Comparison of ENCODE assay signal across 8 mouse cellular contexts in the genomic region with DNA sequence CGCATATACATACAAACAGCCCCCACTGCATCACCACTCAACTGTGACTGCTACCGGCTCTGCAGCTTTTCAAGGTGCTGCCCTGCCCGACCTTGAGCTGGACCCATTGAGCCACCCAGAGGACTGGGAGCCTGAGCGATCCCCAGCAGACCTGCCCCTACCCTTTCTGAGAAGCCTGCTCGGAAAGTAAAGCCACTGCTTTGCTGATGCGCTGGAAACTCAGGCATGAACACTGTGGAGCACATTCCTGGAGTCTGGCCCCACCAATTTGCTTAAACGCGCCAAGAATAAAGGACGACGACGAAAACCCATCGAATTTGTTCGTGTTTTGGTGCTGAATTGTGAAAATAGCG. TPM values are rescaled to one million over a fixed set of nuclear protein-coding genes. Genes with fewer than 3 reads are reported as not detected.
DNase-seq lines count a peak whose midpoint lies in the region; ATAC-seq and TF ChIP-seq lines count a peak whose summit lies in the region.

No protein-coding gene starts in this region.

- peaks cover 9 to 16% of the 10 kb centered on the region in 2 experiments for H3K36me3 ChIP-seq in CH12.LX (replicated peaks in 1 of 2; ENCODE audit: control insufficient read depth in 1 of 2, insufficient read depth in 1 of 2, low read length in 1 of 2)
- peaks cover 7% of the 10 kb centered on the region; the same call in 1 of the 2 replicates for H3K36me3 ChIP-seq in heart, embryonic 15.5 days
- H3K36me3 ChIP-seq in limb, embryonic 11.5 days (ENCODE audit: control insufficient read depth, insufficient read depth, low read length), result no peaks in the 10 kb centered on the region
- H3K36me3 ChIP-seq in small intestine, adult 2 months (ENCODE audit: control insufficient read depth, insufficient read depth, low read length), result peaks cover 1% of the 10 kb centered on the region; the same call in 1 of the 2 replicates

- TF ChIP-seq CTCF in CH12.LX (conservative IDR thresholded peaks at IDR 0.05 in 1 of 2, IDR thresholded peaks at IDR 0.05 in 1 of 2; ENCODE audit: low read depth in 2 of 2, low read length in 2 of 2), result no peak
- no peak for TF ChIP-seq CTCF in small intestine, adult 2 months (IDR thresholded peaks at IDR 0.05; ENCODE audit: extremely low read depth, insufficient read length, insufficient replicate concordance, low read depth, low read length)

- peak; percentile 27 for DNase-seq in adrenal gland, postnatal 10 days
- DNase-seq in adrenal gland, adult 8-10 months, result no peak
- DNase-seq in CH12.LX (ENCODE audit: extremely low read depth), result no peak
- DNase-seq in limb, embryonic 11.5 days (ENCODE audit: low spot score), result no peak
- DNase-seq in frontal cortex, postnatal 10 days (ENCODE audit: low spot score in 2 of 2), result no peak
- no peak for DNase-seq in right cerebral cortex, postnatal 14 days

- peak overlapping the region; percentile 68 to 92 (median 86) for H3K4me3 ChIP-seq in CH12.LX (replicated peaks in 1 of 3; ENCODE audit: low read depth in 2 of 3, low read length in 2 of 3, poor library complexity in 1 of 3)
- peak overlapping the region; percentile 75 for H3K4me3 ChIP-seq in heart, embryonic 15.5 days
- H3K4me3 ChIP-seq in limb, embryonic 11.5 days (ENCODE audit: low read depth, low read length), result peak overlapping the region; percentile 84
- H3K4me3 ChIP-seq in small intestine, adult 2 months (ENCODE audit: low read depth, low read length), result peak overlapping the region; percentile 85

- dilution Hi-C loops in CH12.LX (cut with MboI; ENCODE audit: extremely low pct_ligation_motif_present, extremely low pct_unique_long_range_greater_than_20kb, low sequenced_read_pairs), result no loop called here

- no peak for TF ChIP-seq POLR2A in CH12.LX (IDR thresholded peaks at IDR 0.05; ENCODE audit: low read depth, low read length)
- TF ChIP-seq POLR2A in small intestine, adult 2 months (IDR thresholded peaks at IDR 0.05; ENCODE audit: low read depth, low read length), result no peak

- in situ Hi-C loops in CH12.LX (cut with MboI; ENCODE audit: low pct_ligation_motif_present, low pct_unique_long_range_greater_than_20kb, low sequenced_read_pairs), result no loop called here

- peaks cover 12 to 36% of the 10 kb centered on the region in 2 experiments for H3K4me1 ChIP-seq in CH12.LX (ENCODE audit: control insufficient read depth in 1 of 2, insufficient read depth in 2 of 2)
- peaks cover 52% of the 10 kb centered on the region for H3K4me1 ChIP-seq in heart, embryonic 15.5 days (replicated peaks)
- H3K4me1 ChIP-seq in limb, embryonic 11.5 days (ENCODE audit: control insufficient read depth, insufficient read depth, low read length), result peaks cover 27% of the 10 kb centered on the region
- peaks cover 28% of the 10 kb centered on the region for H3K4me1 ChIP-seq in small intestine, adult 2 months (ENCODE audit: control insufficient read depth, insufficient read depth, insufficient read length, low read length)

- H3K4me2 ChIP-seq in CH12.LX (ENCODE audit: insufficient read depth, low read depth, poor library complexity, severe bottlenecking), result peak overlapping the region; percentile 72
- H3K4me2 ChIP-seq in heart, embryonic 15.5 days, result peak overlapping the region; percentile 97
- H3K4me2 ChIP-seq in limb, embryonic 11.5 days (ENCODE audit: low read depth, severe bottlenecking), result peak overlapping the region; percentile 100

- no peaks in the 10 kb centered on the region for H3K9me3 ChIP-seq in CH12.LX (replicated peaks; ENCODE audit: low read length)
- H3K9me3 ChIP-seq in heart, embryonic 15.5 days (replicated peaks), result no peaks in the 10 kb centered on the region
- H3K9me3 ChIP-seq in limb, embryonic 11.5 days (ENCODE audit: control insufficient read depth, low read length), result no peaks in the 10 kb centered on the region

- WGBS in heart, embryonic 15.5 days, result under 1% methylated on average over 14 of the region's 14 CpGs
- under 1% methylated on average over 14 of the region's 14 CpGs for WGBS in limb, embryonic 11.5 days
- under 1% methylated on average over 14 of the region's 14 CpGs for WGBS in small intestine, adult 2 months

- peak overlapping the region; percentile 10; the same call in 1 of the 2 replicates for H3K9ac ChIP-seq in CH12.LX (ENCODE audit: insufficient read depth, low read depth)
- H3K9ac ChIP-seq in heart, embryonic 15.5 days, result peak overlapping the region; percentile 86
- H3K9ac ChIP-seq in limb, embryonic 11.5 days (ENCODE audit: low read length), result no peak overlapping the region

- H3K27me3 ChIP-seq in CH12.LX (replicated peaks), result peaks cover 18% of the 10 kb centered on the region
- no peaks in the 10 kb centered on the region for H3K27me3 ChIP-seq in heart, embryonic 15.5 days
- 0 out of 2 replicates have a peak, but pooled peaks cover 3% of the 10 kb centered on the region for H3K27me3 ChIP-seq in limb, embryonic 11.5 days (ENCODE audit: control insufficient read depth, insufficient read depth, low read length)
- no peaks in the 10 kb centered on the region for H3K27me3 ChIP-seq in small intestine, adult 2 months (ENCODE audit: control insufficient read depth, insufficient read depth, low read length)

- TF ChIP-seq RAD21 in CH12.LX (IDR thresholded peaks at IDR 0.05; ENCODE audit: low read depth, low read length), result no peak

- no peak overlapping the region for H3K27ac ChIP-seq in CH12.LX (ENCODE audit: insufficient read depth, low read depth)
- H3K27ac ChIP-seq in heart, embryonic 15.5 days, result peak overlapping the region; percentile 96
- H3K27ac ChIP-seq in limb, embryonic 11.5 days (replicated peaks; ENCODE audit: low read depth, low read length), result no peak overlapping the region
- peak overlapping the region; percentile 59 for H3K27ac ChIP-seq in small intestine, adult 2 months (ENCODE audit: insufficient read depth, low read depth, low read length)

- TF ChIP-seq EP300 in CH12.LX (IDR thresholded peaks at IDR 0.05; ENCODE audit: low read length), result no peak

- no peak for ATAC-seq in heart, embryonic 15.5 days (replicated peaks; ENCODE audit: insufficient number of reproducible peaks, insufficient read depth, low FRiP score, low read depth)
- ATAC-seq in limb, embryonic 11.5 days (ENCODE audit: insufficient number of reproducible peaks, low FRiP score, low TSS enrichment, low read depth), result no peak

- peaks cover 2% of the 10 kb centered on the region; the same call in 1 of the 2 replicates for H3K79me2 ChIP-seq in CH12.LX (replicated peaks; ENCODE audit: control insufficient read depth, extremely low read depth, insufficient read depth, poor library complexity, severe bottlenecking)

TF ChIP-seq in CH12.LX, 34 proteins besides CTCF, POLR2A, EP300 and RAD21 (continues in another document):
- TF ChIP-seq IRF4 (IDR thresholded peaks at IDR 0.05; ENCODE audit: low read depth, low read length), result no peak
- TF ChIP-seq RCOR1 (conservative IDR thresholded peaks at IDR 0.05; ENCODE audit: low read depth, low read length), result no peak
- TF ChIP-seq BHLHE40 (IDR thresholded peaks at IDR 0.05; ENCODE audit: low read depth, low read length), result no peak
- no peak for TF ChIP-seq SMC3 (IDR thresholded peaks at IDR 0.05; ENCODE audit: low read depth, low read length)

RNA-seq across cellular contexts. Expression of gene Klhl21, which starts 0.5 kb away (rescaled TPM):
- 10 to 100 TPM; 17.8 to 21.4 TPM for total RNA-seq in adrenal gland, postnatal 10 days (2021)
- 10 to 100 TPM; 23.9 to 34.2 (median 31.1) TPM for total RNA-seq in adrenal gland, adult 8-10 months (2022)
- total RNA-seq in CH12.LX (2012; rRNA removed) (7.1 and 9.5 TPM in 2 replicates), CH12.LX (2014; rRNA removed) (4.4 and 4.9 TPM in 2 replicates)
- polyA plus RNA-seq in CH12.LX (2012; ENCODE audit: insufficient read length, low read depth), result 9.1 and 9.4 TPM in 2 replicates
- 26.1 and 30.9 TPM in 2 replicates for polyA plus RNA-seq in heart, embryonic 15.5 days (2015; fragmentation: Nextera tagmentation; extraction: Ambion mirVana)
- 4.7 and 6.4 TPM in 2 replicates for polyA plus RNA-seq in limb, embryonic 11.5 days (2014; fragmentation: Nextera tagmentation; extraction: Ambion mirVana)
- 18.6 and 19.8 TPM in 2 replicates for polyA plus RNA-seq in small intestine, adult 2 months (2012; rRNA removed)

RNA-seq across cellular contexts. Expression of gene Phf13, which starts 12.1 kb away (rescaled TPM):
- 10 to 100 TPM; 16.4 to 17.8 TPM for total RNA-seq in adrenal gland, postnatal 10 days (2021)
- 10 to 100 TPM; 14.0 to 20.5 (median 18.6) TPM for total RNA-seq in adrenal gland, adult 8-10 months (2022)
- total RNA-seq in CH12.LX (2012; rRNA removed) (4.9 and 5.0 TPM in 2 replicates), CH12.LX (2014; rRNA removed) (1.9 and 2.1 TPM in 2 replicates)
- polyA plus RNA-seq in CH12.LX (2012; ENCODE audit: insufficient read length, low read depth), result 3.9 and 4.9 TPM in 2 replicates
- polyA plus RNA-seq in heart, embryonic 15.5 days (2015; fragmentation: Nextera tagmentation; extraction: Ambion mirVana), result 15.2 and 20.7 TPM in 2 replicates
- 28.6 and 29.4 TPM in 2 replicates for polyA plus RNA-seq in limb, embryonic 11.5 days (2014; fragmentation: Nextera tagmentation; extraction: Ambion mirVana)
- 4.0 and 7.5 TPM in 2 replicates for polyA plus RNA-seq in small intestine, adult 2 months (2012; rRNA removed)

RNA-seq across cellular contexts. Expression of gene Thap3, which starts 19.3 kb away (rescaled TPM):
- 10 to 100 TPM; 15.3 to 27.0 TPM for total RNA-seq in adrenal gland, postnatal 10 days (2021)
- total RNA-seq in adrenal gland, adult 8-10 months (2022), result 10 to 100 TPM; 25.7 to 46.9 (median 36.6) TPM
- 20.0 and 27.6 TPM in 2 replicates for total RNA-seq in CH12.LX (2012; rRNA removed)
- 10.1 and 12.8 TPM in 2 replicates for total RNA-seq in CH12.LX (2014; rRNA removed)
- 11.0 and 11.7 TPM in 2 replicates for polyA plus RNA-seq in CH12.LX (2012; ENCODE audit: insufficient read length, low read depth)
- 26.3 and 34.4 TPM in 2 replicates for polyA plus RNA-seq in heart, embryonic 15.5 days (2015; fragmentation: Nextera tagmentation; extraction: Ambion mirVana)
- polyA plus RNA-seq in limb, embryonic 11.5 days (2014; fragmentation: Nextera tagmentation; extraction: Ambion mirVana), result 27.3 and 29.5 TPM in 2 replicates
- 13.0 and 24.2 TPM in 2 replicates for polyA plus RNA-seq in small intestine, adult 2 months (2012; rRNA removed)

RNA-seq across cellular contexts. Expression of gene Zbtb48, which starts 19.3 kb away (rescaled TPM):
- total RNA-seq in adrenal gland, postnatal 10 days (2021), result 1 to 10 TPM; 7.2 to 9.6 TPM
- 10 to 100 TPM in 3 of 4 experiments, 1 to 10 TPM in 1; 7.1 to 17.4 (median 13.7) TPM for total RNA-seq in adrenal gland, adult 8-10 months (2022)
- total RNA-seq in CH12.LX (2012; rRNA removed), result 7.4 and 10.5 TPM in 2 replicates
- total RNA-seq in CH12.LX (2014; rRNA removed), result 8.6 and 10.5 TPM in 2 replicates
- polyA plus RNA-seq in CH12.LX (2012; ENCODE audit: insufficient read length, low read depth), result 13.6 and 14.0 TPM in 2 replicates
- 10.6 and 14.1 TPM in 2 replicates for polyA plus RNA-seq in heart, embryonic 15.5 days (2015; fragmentation: Nextera tagmentation; extraction: Ambion mirVana)
- 21.0 and 23.9 TPM in 2 replicates for polyA plus RNA-seq in limb, embryonic 11.5 days (2014; fragmentation: Nextera tagmentation; extraction: Ambion mirVana)
- 12.5 and 13.6 TPM in 2 replicates for polyA plus RNA-seq in small intestine, adult 2 months (2012; rRNA removed)

RNA-seq across cellular contexts. Expression of gene Tas1r1, which starts 30.2 kb away (rescaled TPM):
- total RNA-seq in adrenal gland, postnatal 10 days (2021), result not detected
- under 1 TPM in 1 of 4 experiments, not detected in 3; 0.71 TPM for total RNA-seq in adrenal gland, adult 8-10 months (2022)
- total RNA-seq in CH12.LX (2012; rRNA removed), result 0.13 and 0.21 TPM in 2 replicates
- total RNA-seq in CH12.LX (2014; rRNA removed), result not detected in 2 replicates
- polyA plus RNA-seq in CH12.LX (2012; ENCODE audit: insufficient read length, low read depth), result not detected in 2 replicates
- 0.25 and 0.46 TPM in 2 replicates for polyA plus RNA-seq in heart, embryonic 15.5 days (2015; fragmentation: Nextera tagmentation; extraction: Ambion mirVana)
- 0.40 and 0.75 TPM in 2 replicates for polyA plus RNA-seq in limb, embryonic 11.5 days (2014; fragmentation: Nextera tagmentation; extraction: Ambion mirVana)
- polyA plus RNA-seq in small intestine, adult 2 months (2012; rRNA removed), result 0.05 TPM in 1 of 2 replicates, not detected in the other

Comparison
In these comparisons a context has a peak if more than half of its experiments do, and no peak if none do; other contexts are left out.
1. H3K27ac ChIP-seq: peak in heart, embryonic 15.5 days (single experiment) and small intestine, adult 2 months (single experiment); none in CH12.LX (single experiment) and limb, embryonic 11.5 days (single experiment).
2. Peak in every context shown above with its lines, with median percentiles within 50 percentile points of each other: H3K4me2 ChIP-seq and H3K4me3 ChIP-seq.